Mouse (Mus musculus): ENCODE data around the gene Sgcd.

DNA sequence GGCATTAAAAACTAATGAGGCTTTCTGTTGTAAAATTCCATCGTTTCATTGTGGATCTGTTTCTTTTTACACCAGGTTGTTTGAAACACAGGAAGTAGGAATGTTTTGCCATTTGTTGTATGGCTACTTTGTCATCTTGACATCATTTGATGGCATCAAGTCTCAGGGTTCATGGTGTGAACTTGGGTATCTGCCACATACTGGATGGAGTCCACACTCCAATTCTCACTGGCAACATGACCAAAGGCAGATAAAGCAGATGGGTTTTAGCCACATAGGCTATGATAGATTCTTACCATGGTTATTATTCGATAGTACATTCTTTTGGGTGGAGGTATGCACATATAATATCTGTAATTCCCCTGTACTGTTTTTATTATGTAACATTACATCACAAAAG, 1106.3 kb downstream of the Sgcd start:
- TF ChIP-seq POLR2A (IDR thresholded peaks at IDR 0.05; ENCODE audit: insufficient read depth, low read depth, low read length) (no peak), CTCF (IDR thresholded peaks at IDR 0.05) (no peak)
